Mouse (Mus musculus): Measurements from ENCODE around the gene Kcnc4.

DNA sequence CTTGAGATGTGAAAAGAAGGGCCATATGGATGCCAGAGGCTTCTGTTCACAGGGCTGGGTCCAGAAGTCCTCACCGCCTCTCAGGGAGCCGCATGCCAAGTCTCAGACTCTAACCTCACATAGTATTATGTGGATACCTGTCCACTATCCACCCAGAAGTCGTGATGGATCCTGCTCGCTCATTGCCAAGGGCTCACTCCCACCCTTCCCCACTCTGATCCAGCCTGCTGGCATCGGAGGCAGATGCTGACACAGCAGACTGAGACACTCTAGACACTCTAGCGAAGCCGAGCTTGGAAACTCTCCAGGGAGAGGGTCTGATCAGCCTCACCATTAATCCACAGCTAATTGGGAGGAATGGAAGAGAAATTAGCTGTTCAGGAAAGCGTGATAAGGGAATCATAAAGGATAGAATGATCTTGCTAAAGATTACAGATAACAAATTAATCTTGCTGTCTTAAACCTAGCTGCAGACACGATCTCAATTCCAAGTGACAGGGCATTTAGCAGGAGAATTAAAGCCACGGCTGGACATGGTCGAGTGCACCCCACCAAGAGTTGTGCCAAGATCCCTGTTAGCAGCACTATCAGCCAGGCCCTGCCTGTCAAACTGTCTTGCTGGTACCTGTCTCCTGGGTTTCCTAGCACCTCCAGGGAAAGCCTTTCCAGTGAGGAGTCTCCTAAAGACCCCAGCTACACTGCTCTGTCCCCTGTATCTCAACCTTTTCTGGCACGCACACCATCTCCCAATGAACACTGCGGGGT, 36.9 kb upstream of the Kcnc4 start:
- TF ChIP-seq POLR2A (IDR thresholded peaks at IDR 0.05; ENCODE audit: low read depth, low read length) (no peak), CTCF (IDR thresholded peaks at IDR 0.05; ENCODE audit: extremely low read depth, insufficient read length, insufficient replicate concordance, low read depth, low read length) (no peak)
